Mouse (Mus musculus): Measurements from ENCODE around the gene Itgam.
"Not testable (repeated sequence)": the region's sequence is repeated elsewhere in the genome, so short reads cannot be mapped to it uniquely, and the experiment has no call there.

The Itgam gene

GRCm38 (mm10) chr7:128136927-128137326, 74.5 kb downstream of the Itgam start:
- no peak for DNase-seq

GRCm38 (mm10) chr7:128139611-128140010, 77.2 kb downstream of the Itgam start:
- DNase-seq, result no peak

- no peak for DNase-seq
These were observed 88.5 kb downstream of the Itgam start for GRCm38 (mm10) chr7:128150970-128151369.

- DNase-seq, result no peak
These were observed 91.6 kb downstream of the Itgam start, which contains the start of gene Itgad for GRCm38 (mm10) chr7:128154076-128154475. TSS of gene Itgad (plus strand) at chr7:128154376.

- no peak for DNase-seq
These were observed 92.5 kb downstream of the Itgam start for GRCm38 (mm10) chr7:128154924-128155323.

GRCm38 (mm10) chr7:128158688-128159354, 96.4 kb downstream of the Itgam start:
- DNase-seq, result not testable (repeated sequence)

GRCm38 (mm10) chr7:128164001-128164400, 101.6 kb downstream of the Itgam start:
- DNase-seq, result no peak

- DNase-seq, result no peak
These were observed 104.0 kb downstream of the Itgam start for GRCm38 (mm10) chr7:128166391-128166790.

Measured in thymus, postnatal 4 days (tissue).